Mouse (Mus musculus) embryonic facial prominence, embryonic 10.5 days (tissue): ENCODE data around the gene Samsn1. TPM values are rescaled to one million over a fixed set of nuclear protein-coding genes. Genes with fewer than 3 reads are reported as not detected.

Experiments
- DNase-seq: peaks from one replicate; pipeline ENCODE4 v3.0.0-alpha.2; 2017; ENCODE audit warnings: low spot score
- H3K27ac ChIP-seq: fragments of 300-500 bp; sonication (generic); replicated peaks from 2 replicates; pipeline ENCODE4 v1.5.1; 2016; ENCODE audit warnings: mild to moderate bottlenecking
- H3K27me3 ChIP-seq: fragments of 300-500 bp; sonication (generic); replicated peaks from 2 replicates; pipeline ENCODE4 v1.6.1; 2016; ENCODE audit warnings: low read depth, mild to moderate bottlenecking; ENCODE audit not compliant: poor library complexity, severe bottlenecking
- H3K36me3 ChIP-seq: fragments of 300-500 bp; sonication (generic); replicated peaks from 2 replicates; pipeline ENCODE4 v1.6.1; 2016; ENCODE audit warnings: mild to moderate bottlenecking, moderate library complexity
- H3K4me1 ChIP-seq: fragments of 300-500 bp; sonication (generic); 2 replicates; pipeline ENCODE4 v1.6.1; 2016
- H3K4me3 ChIP-seq: fragments of 300-500 bp; sonication (generic); 2 replicates; pipeline ENCODE4 v1.5.1; 2016; ENCODE audit warnings: mild to moderate bottlenecking, moderate library complexity
- H3K9me3 ChIP-seq: fragments of 300-500 bp; sonication (generic); 2 replicates; pipeline ENCODE4 v1.6.1; 2016; ENCODE audit warnings: mild to moderate bottlenecking
- WGBS: fragments of 180-500 bp; shearing (Covaris S2); methylation state at CpG from one replicate; pipeline ENCODE4 v1.1.7; 2016; 5-methylcytosine and 5-hydroxymethylcytosine counted together
- polyA plus RNA-seq: library from polyadenylated mRNA; unstranded; fragments of >200 nt; fragmentation: Nextera tagmentation; extraction: Ambion mirVana; gene quantifications from 2 replicates; pipeline ENCODE4 v1.2.1, GENCODE M21; 2016

The Samsn1 gene
- polyA plus RNA-seq, 1 experiment from 2014 or later = 1.0 TPM

- Histone ChIP-seq H3K27me3 (no peaks in the 10 kb centered on the region), H3K36me3 (no peaks in the 10 kb centered on the region), H3K27ac (no peak overlapping the region), H3K9me3 (no peaks in the 10 kb centered on the region), H3K4me1 (peaks cover 6% of the 10 kb centered on the region; the same call in 1 of the 2 replicates), H3K4me3 (no peak overlapping the region)
- WGBS = 93% methylated on average over 9 of the region's 9 CpGs
- no peak for DNase-seq
Observed at GRCm38 (mm10) chr16:76000127-76000526, 22.0 kb downstream of the Samsn1 start.

GRCm38 (mm10) chr16:75990173-75990572 lies 31.9 kb downstream of the Samsn1 start:
- no peaks in the 10 kb centered on the region for H3K4me1 ChIP-seq
- no peaks in the 10 kb centered on the region for H3K27me3 ChIP-seq
- H3K27ac ChIP-seq = no peak overlapping the region
- WGBS = 92% methylated on average over 1 of the region's 1 CpGs
- no peak for DNase-seq
- no peaks in the 10 kb centered on the region for H3K36me3 ChIP-seq
- H3K4me3 ChIP-seq = no peak overlapping the region
- no peaks in the 10 kb centered on the region for H3K9me3 ChIP-seq

GRCm38 (mm10) chr16:75983831-75984230 lies 38.2 kb downstream of the Samsn1 start:
- Histone ChIP-seq H3K27ac (no peak overlapping the region), H3K27me3 (no peaks in the 10 kb centered on the region), H3K4me1 (no peaks in the 10 kb centered on the region), H3K4me3 (no peak overlapping the region), H3K9me3 (0 out of 2 replicates have a peak, but pooled peaks cover 5% of the 10 kb centered on the region), H3K36me3 (no peaks in the 10 kb centered on the region)
- no peak for DNase-seq
- 94% methylated on average over 1 of the region's 1 CpGs for WGBS

- DNase-seq = no peak
Observed at GRCm38 (mm10) chr16:75979381-75979780, 42.7 kb downstream of the Samsn1 start.

GRCm38 (mm10) chr16:75977798-75978197 lies 44.3 kb downstream of the Samsn1 start:
- no peaks in the 10 kb centered on the region for H3K9me3 ChIP-seq
- 92% methylated on average over 5 of the region's 5 CpGs for WGBS
- H3K4me3 ChIP-seq = no peak overlapping the region
- H3K27ac ChIP-seq = no peak overlapping the region
- no peak for DNase-seq
- H3K4me1 ChIP-seq = no peaks in the 10 kb centered on the region
- no peaks in the 10 kb centered on the region for H3K36me3 ChIP-seq
- no peaks in the 10 kb centered on the region for H3K27me3 ChIP-seq

More at GRCm38 (mm10) chr16:75979381-75979780, 42.7 kb downstream of the Samsn1 start:
- Histone ChIP-seq H3K4me3 (no peak overlapping the region), H3K27me3 (no peaks in the 10 kb centered on the region), H3K36me3 (no peaks in the 10 kb centered on the region), H3K27ac (no peak overlapping the region), H3K9me3 (0 out of 2 replicates have a peak, but pooled peaks cover 1% of the 10 kb centered on the region), H3K4me1 (no peaks in the 10 kb centered on the region)

GRCm38 (mm10) chr16:75975682-75976332 lies 46.3 kb downstream of the Samsn1 start:
- DNase-seq = no peak
- no peak overlapping the region for H3K4me3 ChIP-seq
- 70% methylated on average over 11 of the region's 11 CpGs for WGBS

GRCm38 (mm10) chr16:75970266-75970998 lies 51.6 kb downstream of the Samsn1 start:
- WGBS = 89% methylated on average over 6 of the region's 6 CpGs
- no peak for DNase-seq
- no peaks in the 10 kb centered on the region for H3K9me3 ChIP-seq
- no peaks in the 10 kb centered on the region for H3K36me3 ChIP-seq
- H3K4me1 ChIP-seq = no peaks in the 10 kb centered on the region
- H3K4me3 ChIP-seq = no peak overlapping the region
- no peak overlapping the region for H3K27ac ChIP-seq
- no peaks in the 10 kb centered on the region for H3K27me3 ChIP-seq

More at GRCm38 (mm10) chr16:75975682-75976332, 46.3 kb downstream of the Samsn1 start:
- Histone ChIP-seq H3K27me3 (no peaks in the 10 kb centered on the region), H3K4me1 (no peaks in the 10 kb centered on the region), H3K27ac (no peak overlapping the region), H3K9me3 (no peaks in the 10 kb centered on the region), H3K36me3 (no peaks in the 10 kb centered on the region)

GRCm38 (mm10) chr16:75962021-75962420 lies 60.1 kb downstream of the Samsn1 start:
- 62% methylated on average over 8 of the region's 8 CpGs for WGBS
- no peak for DNase-seq

GRCm38 (mm10) chr16:75961487-75961886 lies 60.6 kb downstream of the Samsn1 start:
- WGBS = 43% methylated on average over 5 of the region's 5 CpGs
- no peak for DNase-seq
- H3K9me3 ChIP-seq = no peaks in the 10 kb centered on the region

More at GRCm38 (mm10) chr16:75962021-75962420, 60.1 kb downstream of the Samsn1 start:
- Histone ChIP-seq H3K27me3 (no peaks in the 10 kb centered on the region), H3K27ac (no peak overlapping the region), H3K4me1 (no peaks in the 10 kb centered on the region), H3K9me3 (no peaks in the 10 kb centered on the region), H3K4me3 (no peak overlapping the region), H3K36me3 (no peaks in the 10 kb centered on the region)

GRCm38 (mm10) chr16:75961036-75961435 lies 61.0 kb downstream of the Samsn1 start:
- no peaks in the 10 kb centered on the region for H3K36me3 ChIP-seq
- H3K27me3 ChIP-seq = no peaks in the 10 kb centered on the region
- H3K4me3 ChIP-seq = no peak overlapping the region
- H3K4me1 ChIP-seq = no peaks in the 10 kb centered on the region
- H3K9me3 ChIP-seq = no peaks in the 10 kb centered on the region
- H3K27ac ChIP-seq = no peak overlapping the region
- DNase-seq = no peak
- WGBS = 93% methylated on average over 7 of the region's 7 CpGs

More at GRCm38 (mm10) chr16:75961487-75961886, 60.6 kb downstream of the Samsn1 start:
- H3K27me3 ChIP-seq = no peaks in the 10 kb centered on the region
- no peaks in the 10 kb centered on the region for H3K4me1 ChIP-seq
- no peak overlapping the region for H3K27ac ChIP-seq
- H3K4me3 ChIP-seq = no peak overlapping the region
- no peaks in the 10 kb centered on the region for H3K36me3 ChIP-seq

- Histone ChIP-seq H3K36me3 (no peaks in the 10 kb centered on the region), H3K9me3 (no peaks in the 10 kb centered on the region), H3K27ac (no peak overlapping the region), H3K27me3 (no peaks in the 10 kb centered on the region), H3K4me1 (no peaks in the 10 kb centered on the region), H3K4me3 (no peak overlapping the region)
- no peak for DNase-seq
Observed at GRCm38 (mm10) chr16:75933357-75933756, 88.7 kb downstream of the Samsn1 start.

- Histone ChIP-seq H3K9me3 (no peaks in the 10 kb centered on the region), H3K36me3 (no peaks in the 10 kb centered on the region), H3K4me1 (no peaks in the 10 kb centered on the region), H3K27me3 (no peaks in the 10 kb centered on the region), H3K27ac (no peak overlapping the region), H3K4me3 (no peak overlapping the region)
- DNase-seq = no peak
- 80% methylated on average over 4 of the region's 4 CpGs for WGBS
Observed at GRCm38 (mm10) chr16:75930222-75930553, 91.9 kb downstream of the Samsn1 start.
